Mouse (Mus musculus) G1E (cell line): ENCODE measurements around the gene Ptprg. TPM values are rescaled to one million over a fixed set of nuclear protein-coding genes. Genes with fewer than 3 reads are reported as not detected.

Experiments
- ATAC-seq: 2 replicates; pipeline ENCODE4 v1.8.0; 2016; ENCODE audit warnings: mild to moderate bottlenecking; ENCODE audit not compliant: insufficient number of reproducible peaks, poor library complexity, low FRiP score, severe bottlenecking; ENCODE audit errors: extremely low read depth
- DNase-seq: peaks from one replicate; pipeline ENCODE4 v3.0.0; 2012; ENCODE audit warnings: low spot score
- H3K27me3 ChIP-seq: 2 replicates; pipeline ENCODE4 v1.6.1; 2012; ENCODE audit warnings: mild to moderate bottlenecking, low read length, inconsistent platforms; ENCODE audit not compliant: insufficient read depth
- H3K36me3 ChIP-seq: replicated peaks from 2 replicates; pipeline ENCODE3; 2012; ENCODE audit warnings: mild to moderate bottlenecking, inconsistent platforms
- H3K4me1 ChIP-seq: 2 replicates; pipeline ENCODE4 v1.6.1; 2012; ENCODE audit warnings: low read depth, low read length, inconsistent platforms, mixed read lengths; ENCODE audit not compliant: insufficient read depth
- H3K4me3 ChIP-seq: 2 replicates; pipeline ENCODE4 v1.5.1; 2012; ENCODE audit warnings: low read depth, mild to moderate bottlenecking, inconsistent platforms, low read length, moderate library complexity, mixed read lengths
- H3K9me3 ChIP-seq: replicated peaks from 2 replicates; pipeline ENCODE4 v1.6.1; 2012; ENCODE audit warnings: inconsistent platforms
- CTCF ChIP-seq: IDR thresholded peaks from 2 replicates; pipeline ENCODE4 v1.5.1; 2012; ENCODE audit warnings: low read depth, low read length, inconsistent platforms, mixed read lengths
- GATA1 ChIP-seq: IDR thresholded peaks from 2 replicates; pipeline ENCODE4 v1.6.1; 2012; ENCODE audit warnings: borderline replicate concordance, low read length, inconsistent platforms, mixed read lengths
- GATA2 ChIP-seq: IDR thresholded peaks from 2 replicates; pipeline ENCODE4 v1.6.1; 2012; ENCODE audit warnings: low read depth, low read length, inconsistent platforms, borderline replicate concordance
- POLR2AphosphoS5 ChIP-seq: IDR thresholded peaks from 2 replicates; pipeline ENCODE4 v1.6.1; 2012; ENCODE audit warnings: low read depth, low read length, inconsistent platforms; ENCODE audit not compliant: insufficient replicate concordance
- TAL1 ChIP-seq: conservative IDR thresholded peaks from 2 replicates; pipeline ENCODE4 v1.6.1; 2012; ENCODE audit warnings: low read depth, low read length, inconsistent platforms, mixed read lengths
- polyA plus RNA-seq: library from polyadenylated mRNA; stranded (reverse); fragments of >175 nt; gene quantifications from 2 replicates; pipeline ENCODE4 v1.2.3, GENCODE M21; 2012
- total RNA-seq, 2 experiments: library from RNA; stranded (forward) in 1 of 2; stranded (reverse) in 1 of 2; fragments of 200-1000 nt in 1 of 2; fragments of >200 nt in 1 of 2; fragmentation: Nextera tagmentation in 1 of 2; gene quantifications; 2 replicates each; pipeline ENCODE4 v1.2.3; 2014 to 2017

Gene Ptprg
- total and polyA plus RNA-seq, 3 experiments: 0.05 TPM; not detected in 2

DNA sequence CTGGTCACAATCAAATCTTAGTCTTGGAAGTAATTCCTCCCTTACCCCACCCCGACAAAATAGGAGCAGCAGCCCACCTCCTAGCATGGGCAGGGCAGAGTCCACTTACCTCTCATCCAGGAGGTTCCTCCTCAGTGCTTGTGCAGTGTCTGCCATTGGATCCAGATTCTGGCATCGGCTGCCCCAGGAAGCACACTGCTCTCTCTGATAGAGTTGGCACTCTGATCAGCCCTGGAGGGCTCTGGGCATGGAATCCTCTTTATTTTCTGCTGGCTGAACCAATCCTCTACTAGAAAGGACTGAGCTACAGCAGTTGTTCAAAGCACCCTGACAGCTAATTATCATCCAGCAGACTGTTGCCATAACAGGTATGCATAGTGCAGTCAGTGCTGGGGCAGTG lies 272.2 kb downstream of the Ptprg start:
- Histone ChIP-seq H3K4me1 (no peaks in the 10 kb centered on the region), H3K36me3 (no peaks in the 10 kb centered on the region), H3K9me3 (peaks cover 13% of the 10 kb centered on the region), H3K27me3 (no peaks in the 10 kb centered on the region), H3K4me3 (no peak overlapping the region)
- no peak for DNase-seq
- no peak for ATAC-seq
- TF ChIP-seq TAL1 (no peak), GATA1 (no peak), CTCF (no peak), POLR2AphosphoS5 (no peak), GATA2 (no peak)

DNA sequence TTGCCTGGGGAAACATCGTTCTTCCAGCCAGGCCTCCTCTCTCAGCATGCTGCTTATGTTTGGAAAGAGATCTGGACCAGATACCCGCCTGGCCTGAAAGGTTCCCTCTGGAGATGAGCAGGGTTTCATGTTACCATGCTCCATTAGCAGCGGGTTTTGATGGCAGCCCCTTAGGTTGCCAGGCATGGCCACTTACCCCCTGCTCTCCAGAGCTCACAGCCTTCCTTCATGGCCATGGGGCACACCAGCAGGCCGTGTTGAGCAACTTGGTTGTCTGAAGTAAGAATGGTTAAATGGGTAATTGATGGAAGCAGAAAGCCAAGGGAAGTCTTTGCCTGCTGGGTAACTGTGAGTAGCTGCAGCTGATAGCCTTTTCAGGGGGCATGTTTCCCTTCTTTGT lies 274.8 kb downstream of the Ptprg start:
- no peaks in the 10 kb centered on the region for H3K27me3 ChIP-seq
- H3K36me3 ChIP-seq: no peaks in the 10 kb centered on the region
- H3K4me1 ChIP-seq: no peaks in the 10 kb centered on the region
- no peak for DNase-seq
- peaks cover 13% of the 10 kb centered on the region for H3K9me3 ChIP-seq
- no peak for ATAC-seq
- H3K4me3 ChIP-seq: no peak overlapping the region
- TF ChIP-seq POLR2AphosphoS5 (no peak), GATA1 (no peak), CTCF (no peak), GATA2 (no peak), TAL1 (no peak)

DNA sequence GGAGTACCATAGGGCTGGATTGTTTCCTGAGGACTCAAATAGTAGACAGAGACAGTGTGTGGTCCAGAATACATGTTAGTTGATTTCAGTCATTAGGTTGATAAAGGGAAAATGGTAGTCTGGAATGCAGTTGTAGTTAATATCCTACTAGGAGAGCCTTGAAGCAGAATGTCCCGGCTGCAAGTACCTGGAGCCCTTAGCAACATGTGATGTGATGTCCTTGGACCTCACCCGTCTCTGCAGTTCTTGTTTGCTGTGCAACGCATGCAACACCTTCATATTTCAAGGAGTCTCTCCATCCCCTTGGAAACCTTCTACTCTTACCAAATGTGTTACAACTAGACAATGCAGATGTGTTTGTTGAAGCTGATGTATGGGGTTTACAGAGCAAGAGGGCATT lies 280.3 kb downstream of the Ptprg start:
- DNase-seq: no peak
- Histone ChIP-seq H3K27me3 (no peaks in the 10 kb centered on the region), H3K4me1 (no peaks in the 10 kb centered on the region), H3K36me3 (no peaks in the 10 kb centered on the region), H3K4me3 (no peak overlapping the region), H3K9me3 (peaks cover 2% of the 10 kb centered on the region; the same call in 1 of the 2 replicates)
- TF ChIP-seq POLR2AphosphoS5: no peak
- TF ChIP-seq CTCF: no peak
- no peak for TF ChIP-seq GATA2
- TF ChIP-seq GATA1: no peak
- TF ChIP-seq TAL1: no peak
- no peak for ATAC-seq

DNA sequence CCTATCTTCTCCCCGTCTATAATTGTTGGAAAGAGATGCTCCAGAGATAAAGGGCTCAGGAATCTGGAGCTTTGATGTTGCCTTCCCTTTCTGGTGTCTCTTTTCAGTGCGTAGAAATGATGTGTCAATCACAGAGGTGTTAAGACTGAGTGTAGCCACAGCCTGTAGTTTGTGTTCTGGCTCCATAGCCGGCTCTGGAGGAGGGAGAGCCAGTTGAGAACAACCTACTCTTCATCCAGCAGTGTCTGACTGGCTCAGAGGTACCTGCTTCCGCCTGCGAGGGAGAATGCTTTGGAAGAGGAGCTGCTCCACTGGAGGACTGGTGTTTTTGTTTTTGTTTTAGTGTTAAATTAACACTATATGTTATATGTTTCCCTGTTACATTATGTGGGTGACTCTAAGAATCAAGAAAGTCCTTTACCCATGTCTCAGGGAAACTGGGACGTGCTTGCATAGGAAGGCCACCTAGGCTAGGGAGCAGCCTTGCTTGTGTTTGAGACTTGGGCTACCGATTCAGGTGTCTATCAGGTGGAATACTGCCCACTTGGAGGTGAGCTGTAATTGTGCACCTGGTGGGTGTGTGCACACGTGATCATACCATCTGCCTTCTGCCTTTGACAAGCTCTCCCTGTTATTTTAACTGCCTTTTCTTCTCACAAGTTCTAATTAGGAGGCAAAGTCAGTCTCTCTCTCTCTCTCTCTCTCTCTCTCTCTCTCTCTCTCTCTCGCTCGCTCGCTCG lies 282.5 kb downstream of the Ptprg start:
- no peaks in the 10 kb centered on the region for H3K4me1 ChIP-seq
- H3K9me3 ChIP-seq: no peaks in the 10 kb centered on the region; the same call in 1 of the 2 replicates
- ATAC-seq: no peak
- no peak overlapping the region for H3K4me3 ChIP-seq
- H3K36me3 ChIP-seq: no peaks in the 10 kb centered on the region
- DNase-seq: no peak
- no peaks in the 10 kb centered on the region for H3K27me3 ChIP-seq
- TF ChIP-seq GATA1 (no peak), TAL1 (no peak), POLR2AphosphoS5 (no peak), CTCF (no peak), GATA2 (no peak)

DNA sequence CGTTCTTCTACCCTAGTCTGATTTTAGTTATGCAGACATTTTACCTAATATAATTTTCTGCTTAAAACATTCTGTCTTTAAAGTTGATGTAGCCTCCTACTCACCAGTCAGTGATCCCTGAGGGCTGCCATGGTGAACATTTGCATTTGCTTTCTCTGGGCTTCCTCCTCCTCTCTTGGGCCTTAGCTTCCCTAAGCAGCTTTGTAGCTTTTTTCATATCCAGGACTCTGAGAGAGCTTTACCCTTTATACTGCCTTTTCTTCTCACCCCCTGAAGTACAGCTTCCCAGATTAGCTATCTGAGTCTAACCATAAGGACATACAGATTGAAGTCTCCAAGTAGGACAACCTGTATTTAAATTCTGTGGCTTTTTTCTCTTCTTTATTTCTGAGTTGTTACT lies 284.4 kb downstream of the Ptprg start:
- no peak overlapping the region for H3K4me3 ChIP-seq
- TF ChIP-seq TAL1 (no peak), GATA1 (no peak), GATA2 (no peak), CTCF (no peak), POLR2AphosphoS5 (no peak)
- H3K27me3 ChIP-seq: no peaks in the 10 kb centered on the region
- ATAC-seq (no peak), DNase-seq (no peak)
- H3K4me1 ChIP-seq: no peaks in the 10 kb centered on the region
- no peaks in the 10 kb centered on the region for H3K36me3 ChIP-seq
- H3K9me3 ChIP-seq: peaks cover 5% of the 10 kb centered on the region; the same call in 1 of the 2 replicates

DNA sequence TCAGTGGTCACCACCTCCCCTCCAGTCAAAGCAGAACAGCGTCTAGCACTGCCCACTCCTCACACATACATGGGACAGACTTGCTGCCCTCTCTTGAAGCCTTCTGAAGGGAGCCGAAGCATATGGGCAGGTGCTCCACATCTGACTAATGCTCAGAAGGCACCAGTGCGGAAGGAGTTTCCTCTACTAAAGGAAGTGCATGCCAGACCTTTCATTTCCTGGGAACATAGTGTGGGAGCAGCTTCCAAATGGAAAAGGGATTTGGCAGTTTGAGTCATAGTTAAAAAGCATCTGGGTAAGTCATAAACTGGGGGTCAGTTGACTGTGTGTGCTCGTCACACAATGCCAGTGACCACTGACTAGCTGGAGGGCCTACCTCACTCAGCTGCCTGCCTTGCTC lies 288.3 kb downstream of the Ptprg start:
- no peaks in the 10 kb centered on the region for H3K4me1 ChIP-seq
- H3K9me3 ChIP-seq: peaks cover 5% of the 10 kb centered on the region; the same call in 1 of the 2 replicates
- no peak overlapping the region for H3K4me3 ChIP-seq
- DNase-seq (no peak), ATAC-seq (no peak)
- H3K36me3 ChIP-seq: no peaks in the 10 kb centered on the region
- TF ChIP-seq CTCF: no peak
- no peaks in the 10 kb centered on the region for H3K27me3 ChIP-seq
